Mouse (Mus musculus): ENCODE results near the gene Ttc39b. TPM values are rescaled to one million over a fixed set of nuclear protein-coding genes. Genes with fewer than 3 reads are reported as not detected.

Gene Ttc39b
- polyA plus RNA-seq, 1 experiment, result 8.1 TPM

- Histone ChIP-seq H3K4me3 (ENCODE audit: insufficient read depth, low read length) (no peak overlapping the region), H3K27ac (ENCODE audit: insufficient read depth, low read depth, low read length) (no peak overlapping the region), H3K4me1 (ENCODE audit: control insufficient read depth, insufficient read depth, low read length) (no peaks in the 10 kb centered on the region)
- TF ChIP-seq CTCF (IDR thresholded peaks at IDR 0.05; ENCODE audit: low read depth, low read length) (no peak), POLR2A (IDR thresholded peaks at IDR 0.05; ENCODE audit: borderline replicate concordance, low read depth, low read length) (no peak)
Measured at GRCm38 (mm10) chr4:83224242-83224641, 99.8 kb downstream of the Ttc39b start.

- H3K4me3 ChIP-seq (ENCODE audit: insufficient read depth, low read length), result no peak overlapping the region
Measured at GRCm38 (mm10) chr4:83223197-83223596, 100.9 kb downstream of the Ttc39b start.

GRCm38 (mm10) chr4:83220761-83221557 is 103.1 kb downstream of the Ttc39b start:
- H3K4me3 ChIP-seq (ENCODE audit: insufficient read depth, low read length), result no peak overlapping the region
- no peaks in the 10 kb centered on the region for H3K4me1 ChIP-seq (ENCODE audit: control insufficient read depth, insufficient read depth, low read length)
- no peak overlapping the region for H3K27ac ChIP-seq (ENCODE audit: insufficient read depth, low read depth, low read length)
- no peak for TF ChIP-seq CTCF (IDR thresholded peaks at IDR 0.05; ENCODE audit: low read depth, low read length)
- no peak for TF ChIP-seq POLR2A (IDR thresholded peaks at IDR 0.05; ENCODE audit: borderline replicate concordance, low read depth, low read length)

More at GRCm38 (mm10) chr4:83223197-83223596, 100.9 kb downstream of the Ttc39b start:
- Histone ChIP-seq H3K4me1 (ENCODE audit: control insufficient read depth, insufficient read depth, low read length) (no peaks in the 10 kb centered on the region), H3K27ac (ENCODE audit: insufficient read depth, low read depth, low read length) (no peak overlapping the region)
- TF ChIP-seq CTCF (IDR thresholded peaks at IDR 0.05; ENCODE audit: low read depth, low read length), result no peak
- TF ChIP-seq POLR2A (IDR thresholded peaks at IDR 0.05; ENCODE audit: borderline replicate concordance, low read depth, low read length), result no peak

- TF ChIP-seq CTCF (IDR thresholded peaks at IDR 0.05; ENCODE audit: low read depth, low read length) (no peak), POLR2A (IDR thresholded peaks at IDR 0.05; ENCODE audit: borderline replicate concordance, low read depth, low read length) (no peak)
- Histone ChIP-seq H3K27ac (ENCODE audit: insufficient read depth, low read depth, low read length) (no peak overlapping the region), H3K4me1 (ENCODE audit: control insufficient read depth, insufficient read depth, low read length) (no peaks in the 10 kb centered on the region), H3K4me3 (ENCODE audit: insufficient read depth, low read length) (no peak overlapping the region)
Measured at GRCm38 (mm10) chr4:83219253-83219652, 104.8 kb downstream of the Ttc39b start.

GRCm38 (mm10) chr4:83217128-83217527 is 106.9 kb downstream of the Ttc39b start:
- Histone ChIP-seq H3K4me3 (ENCODE audit: insufficient read depth, low read length) (no peak overlapping the region), H3K27ac (ENCODE audit: insufficient read depth, low read depth, low read length) (no peak overlapping the region), H3K4me1 (ENCODE audit: control insufficient read depth, insufficient read depth, low read length) (no peaks in the 10 kb centered on the region)
- TF ChIP-seq POLR2A (IDR thresholded peaks at IDR 0.05; ENCODE audit: borderline replicate concordance, low read depth, low read length), result no peak

GRCm38 (mm10) chr4:83216381-83216780 is 107.7 kb downstream of the Ttc39b start:
- no peak overlapping the region for H3K27ac ChIP-seq (ENCODE audit: insufficient read depth, low read depth, low read length)
- H3K4me3 ChIP-seq (ENCODE audit: insufficient read depth, low read length), result no peak overlapping the region
- TF ChIP-seq POLR2A (IDR thresholded peaks at IDR 0.05; ENCODE audit: borderline replicate concordance, low read depth, low read length) (no peak), CTCF (IDR thresholded peaks at IDR 0.05; ENCODE audit: low read depth, low read length) (no peak)
- no peaks in the 10 kb centered on the region for H3K4me1 ChIP-seq (ENCODE audit: control insufficient read depth, insufficient read depth, low read length)

GRCm38 (mm10) chr4:83215776-83216175 is 108.3 kb downstream of the Ttc39b start:
- H3K27ac ChIP-seq (ENCODE audit: insufficient read depth, low read depth, low read length), result no peak overlapping the region
- no peak overlapping the region for H3K4me3 ChIP-seq (ENCODE audit: insufficient read depth, low read length)
- no peak for TF ChIP-seq CTCF (IDR thresholded peaks at IDR 0.05; ENCODE audit: low read depth, low read length)
- no peak for TF ChIP-seq POLR2A (IDR thresholded peaks at IDR 0.05; ENCODE audit: borderline replicate concordance, low read depth, low read length)
- H3K4me1 ChIP-seq (ENCODE audit: control insufficient read depth, insufficient read depth, low read length), result no peaks in the 10 kb centered on the region

GRCm38 (mm10) chr4:83214822-83215558 is 109.1 kb downstream of the Ttc39b start:
- TF ChIP-seq POLR2A (IDR thresholded peaks at IDR 0.05; ENCODE audit: borderline replicate concordance, low read depth, low read length), result no peak
- TF ChIP-seq CTCF (IDR thresholded peaks at IDR 0.05; ENCODE audit: low read depth, low read length), result no peak
- Histone ChIP-seq H3K4me3 (ENCODE audit: insufficient read depth, low read length) (no peak overlapping the region), H3K4me1 (ENCODE audit: control insufficient read depth, insufficient read depth, low read length) (no peaks in the 10 kb centered on the region), H3K27ac (ENCODE audit: insufficient read depth, low read depth, low read length) (no peak overlapping the region)

- no peak for TF ChIP-seq CTCF (IDR thresholded peaks at IDR 0.05; ENCODE audit: low read depth, low read length)
- no peak for TF ChIP-seq POLR2A (IDR thresholded peaks at IDR 0.05; ENCODE audit: borderline replicate concordance, low read depth, low read length)
- Histone ChIP-seq H3K4me3 (ENCODE audit: insufficient read depth, low read length) (no peak overlapping the region), H3K27ac (ENCODE audit: insufficient read depth, low read depth, low read length) (no peak overlapping the region), H3K4me1 (ENCODE audit: control insufficient read depth, insufficient read depth, low read length) (no peaks in the 10 kb centered on the region)
Measured at GRCm38 (mm10) chr4:83213752-83214151, 110.3 kb downstream of the Ttc39b start.

GRCm38 (mm10) chr4:83211709-83212108 is 112.3 kb downstream of the Ttc39b start:
- Histone ChIP-seq H3K27ac (ENCODE audit: insufficient read depth, low read depth, low read length) (no peak overlapping the region), H3K4me1 (ENCODE audit: control insufficient read depth, insufficient read depth, low read length) (no peaks in the 10 kb centered on the region), H3K4me3 (ENCODE audit: insufficient read depth, low read length) (no peak overlapping the region)
- no peak for TF ChIP-seq POLR2A (IDR thresholded peaks at IDR 0.05; ENCODE audit: borderline replicate concordance, low read depth, low read length)
- no peak for TF ChIP-seq CTCF (IDR thresholded peaks at IDR 0.05; ENCODE audit: low read depth, low read length)
